Mouse (Mus musculus) intestine, embryonic 16.5 days (tissue): Measurements from ENCODE around the gene Slc25a14. TPM values are rescaled to one million over a fixed set of nuclear protein-coding genes. Genes with fewer than 3 reads are reported as not detected.

Source experiments
- ATAC-seq: fragments of 200-750 bp; cut with Nextera tagmentation; 2 replicates; pipeline ENCODE4 v1.8.0; 2017; ENCODE audit warnings: moderate TSS enrichment, moderate library complexity
- H3K27ac ChIP-seq: fragments of 300-500 bp; sonication (generic); 2 replicates; pipeline ENCODE4 v1.5.1; 2014; ENCODE audit warnings: mild to moderate bottlenecking, low read length
- H3K27me3 ChIP-seq: fragments of 300-500 bp; sonication (generic); replicated peaks from 2 replicates; pipeline ENCODE4 v1.6.1; 2014; ENCODE audit warnings: low read length, control low read depth, mixed read lengths; ENCODE audit not compliant: control insufficient read depth, insufficient read depth
- H3K36me3 ChIP-seq: fragments of 300-500 bp; sonication (generic); 2 replicates; pipeline ENCODE4 v1.6.1; 2014; ENCODE audit warnings: low read length, control low read depth; ENCODE audit not compliant: control insufficient read depth, insufficient read depth
- H3K4me1 ChIP-seq: fragments of 300-500 bp; sonication (generic); 2 replicates; pipeline ENCODE4 v1.6.1; 2014; ENCODE audit warnings: low read length, control low read depth, mixed read lengths; ENCODE audit not compliant: control insufficient read depth, insufficient read depth
- H3K4me2 ChIP-seq: fragments of 300-500 bp; sonication (generic); 2 replicates; pipeline ENCODE4 v1.6.1; 2014; ENCODE audit warnings: low read depth, low read length, control low read depth
- H3K4me3 ChIP-seq: fragments of 300-500 bp; sonication (generic); 2 replicates; pipeline ENCODE4 v1.5.1; 2014; ENCODE audit warnings: mild to moderate bottlenecking, low read length
- H3K9ac ChIP-seq: fragments of 300-500 bp; sonication (generic); 2 replicates; pipeline ENCODE4 v1.6.1; 2014; ENCODE audit warnings: low read depth, low read length
- H3K9me3 ChIP-seq: fragments of 300-500 bp; sonication (generic); 2 replicates; pipeline ENCODE4 v1.6.1; 2016; ENCODE audit warnings: low read length, control low read depth; ENCODE audit not compliant: control insufficient read depth
- WGBS: fragments of 180-500 bp; shearing (Covaris S2); extraction: QIAGEN DNeasy Blood & Tissue Kit; methylation state at CpG from one replicate; pipeline ENCODE4 v1.1.7; 2014; 5-methylcytosine and 5-hydroxymethylcytosine counted together
- microRNA-seq: library from miRNA; unstranded; fragments of <30 nt; microRNA quantifications from one replicate; pipeline ENCODE4, GENCODE M21; 2016
- polyA plus RNA-seq: library from polyadenylated mRNA; unstranded; fragments of >200 nt; fragmentation: Nextera tagmentation; extraction: Ambion mirVana; gene quantifications from 2 replicates; pipeline ENCODE4 v1.2.1, GENCODE M21; 2015

The Slc25a14 gene
- polyA plus RNA-seq, 1 experiment from 2014 or later: 11.8 TPM

DNA sequence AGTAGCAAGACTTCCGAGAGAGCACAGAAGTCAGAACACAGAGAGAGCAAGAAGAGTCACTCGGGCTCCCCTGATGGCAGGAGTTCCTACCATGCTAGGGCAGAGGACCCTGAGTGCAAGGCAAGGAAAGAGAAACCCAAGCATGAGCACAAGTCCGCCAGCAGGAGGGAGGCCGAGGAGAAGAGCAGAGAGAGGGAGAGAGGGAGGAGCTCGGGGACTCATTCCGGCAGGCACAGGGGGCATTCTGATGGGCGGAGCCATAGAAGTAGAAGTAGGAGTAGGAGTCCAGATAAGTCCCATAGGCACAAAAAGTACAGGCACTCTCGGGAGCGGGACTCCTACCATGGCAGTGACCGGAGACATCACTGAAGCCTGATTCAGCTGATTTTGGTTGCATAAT, 86.5 kb downstream of the Slc25a14 start:
- Histone ChIP-seq H3K27me3 (no peaks in the 10 kb centered on the region), H3K27ac (no peak overlapping the region), H3K9me3 (no peaks in the 10 kb centered on the region), H3K4me2 (no peak overlapping the region), H3K9ac (no peak overlapping the region), H3K4me3 (no peak overlapping the region), H3K4me1 (no peaks in the 10 kb centered on the region), H3K36me3 (no peaks in the 10 kb centered on the region)
- 93% methylated on average over 10 of the region's 10 CpGs for WGBS
- no peak for ATAC-seq

Small RNA genes lying within 50 kb of the gene (microRNA-seq; reads per million reads assigned to microRNA genes)
- not detected for gene Gm27828

Other genes with a start within 250 kb of the Slc25a14 start
- 11.8 and 15.5 TPM in 2 replicates for gene Elf4, start 160.3 kb upstream of the Slc25a14 start, polyA plus RNA-seq
- gene Aifm1, start 109.8 kb upstream of the Slc25a14 start, polyA plus RNA-seq: 114 and 115 TPM in 2 replicates
- 3.9 and 4.8 TPM in 2 replicates for gene Rab33a, start 104.1 kb upstream of the Slc25a14 start, polyA plus RNA-seq
- gene Zfp280c, start 28.9 kb upstream of the Slc25a14 start, polyA plus RNA-seq: 5.5 and 6.0 TPM in 2 replicates
- 0.27 and 0.45 TPM in 2 replicates for gene Gpr119, start 51.1 kb downstream of the Slc25a14 start, polyA plus RNA-seq
- gene Rbmx2, start 71.6 kb downstream of the Slc25a14 start, polyA plus RNA-seq: 13.1 and 14.0 TPM in 2 replicates